In genomic region chr2:164312599-164312998, GRCm38 (mm10) we compare ENCODE assay signal across 24 mouse cellular contexts. TPM values are rescaled to one million over a fixed set of nuclear protein-coding genes. Genes with fewer than 3 reads are reported as not detected.
A peak's percentile ranks its signal among the peaks of the same experiment; 100 is the strongest.
DNase-seq lines count a peak whose midpoint lies in the region.
"Had no signal": no experiment of that assay in that cellular context is flagged by ENCODE, and none has a peak within 500 bp of the region (broad histone marks: within the 10 kb centered on the region; RNA-seq: fewer than 3 reads in every experiment).

No protein-coding gene starts in this region.

- intact Hi-C loops in left cerebral cortex, postnatal 4 days (cut with DNase I), result no loop called here

- peak; percentile 1 to 2 for DNase-seq in left cerebral cortex, adult 18-20 months (ENCODE audit: low spot score in 2 of 2)
- no peak for DNase-seq in left cerebral cortex, postnatal 4 days
- DNase-seq in right cerebral cortex, adult 2 months (ENCODE audit: low spot score in 2 of 2), result peak; percentile 9 to 13
- no peak for DNase-seq in right cerebral cortex, postnatal 10 days (ENCODE audit: low spot score in 2 of 2)
- DNase-seq in NIH3T3 (ENCODE audit: low read depth), result peak; percentile 14
- DNase-seq in telencephalon, adult 2 months (ENCODE audit: low read depth, low spot score), result peak; percentile 38
- no peak for DNase-seq in kidney, postnatal 36 days
- DNase-seq: adrenal gland, postnatal 10 days; adrenal gland, postnatal 36 days; cerebellum, adult 11 months; cerebellum, adult 2 months; cerebellum, adult 9-11 months; cerebellum, postnatal 25 days; embryo, embryonic 11 days; gastrocnemius, postnatal 10 days; heart, adult 11 months had no signal

RNA-seq across cellular contexts. Expression of gene Svs6, which starts 4.0 kb away (rescaled TPM):
- total RNA-seq in left cerebral cortex, adult 18-20 months (2021), result not detected
- not detected for total RNA-seq in left cerebral cortex, postnatal 4 days (2021)
- total RNA-seq: adrenal gland, adult 18-20 months; adrenal gland, postnatal 10 days; adrenal gland, postnatal 36 days; common myeloid progenitor, adult 5-6 weeks; ES-E14; gastrocnemius, adult 18-20 months; gastrocnemius, postnatal 10 days; gastrocnemius, postnatal 4 days; heart, adult 8-10 months; heart, postnatal 25 days; hematopoietic stem cell, adult 5-6 weeks had no signal

RNA-seq across cellular contexts. Expression of gene Svs5, which starts 19.9 kb away (rescaled TPM):
- not detected for total RNA-seq in left cerebral cortex, adult 18-20 months (2021)
- not detected for total RNA-seq in left cerebral cortex, postnatal 4 days (2021)
- total RNA-seq: common myeloid progenitor, adult 5-6 weeks; ES-E14; gastrocnemius, adult 18-20 months; gastrocnemius, postnatal 10 days; gastrocnemius, postnatal 4 days; heart, adult 8-10 months; heart, postnatal 25 days; hematopoietic stem cell, adult 5-6 weeks had no signal

RNA-seq across cellular contexts. Expression of gene Svs3a, which starts 23.5 kb away (rescaled TPM):
- total RNA-seq in left cerebral cortex, adult 18-20 months (2021), result not detected
- total RNA-seq in left cerebral cortex, postnatal 4 days (2021), result not detected
- total RNA-seq: adrenal gland, adult 18-20 months; adrenal gland, postnatal 10 days; adrenal gland, postnatal 36 days; common myeloid progenitor, adult 5-6 weeks; ES-E14; gastrocnemius, adult 18-20 months; gastrocnemius, postnatal 10 days; gastrocnemius, postnatal 4 days; heart, adult 8-10 months; heart, postnatal 25 days; hematopoietic stem cell, adult 5-6 weeks had no signal

RNA-seq across cellular contexts. Expression of gene Svs4, which starts 34.3 kb away (rescaled TPM):
- total RNA-seq in left cerebral cortex, adult 18-20 months (2021), result not detected
- not detected for total RNA-seq in left cerebral cortex, postnatal 4 days (2021)
- total RNA-seq: adrenal gland, adult 18-20 months; adrenal gland, postnatal 10 days; adrenal gland, postnatal 36 days; common myeloid progenitor, adult 5-6 weeks; ES-E14; gastrocnemius, adult 18-20 months; gastrocnemius, postnatal 10 days; gastrocnemius, postnatal 4 days; heart, adult 8-10 months; heart, postnatal 25 days; hematopoietic stem cell, adult 5-6 weeks had no signal

RNA-seq across cellular contexts. Expression of gene Svs3b, which starts 56.2 kb away (rescaled TPM):
- not detected for total RNA-seq in left cerebral cortex, adult 18-20 months (2021)
- total RNA-seq in left cerebral cortex, postnatal 4 days (2021), result not detected
- total RNA-seq: adrenal gland, adult 18-20 months; adrenal gland, postnatal 10 days; adrenal gland, postnatal 36 days; common myeloid progenitor, adult 5-6 weeks; ES-E14; gastrocnemius, adult 18-20 months; gastrocnemius, postnatal 10 days; gastrocnemius, postnatal 4 days; heart, adult 8-10 months; heart, postnatal 25 days; hematopoietic stem cell, adult 5-6 weeks had no signal

Comparison
In these comparisons a context has a peak if more than half of its experiments do, and no peak if none do; other contexts are left out.
1. DNase-seq: peak in left cerebral cortex, adult 18-20 months (2 of 2), right cerebral cortex, adult 2 months (2 of 2), NIH3T3 (single experiment) and telencephalon, adult 2 months (single experiment); none in left cerebral cortex, postnatal 4 days (single experiment), right cerebral cortex, postnatal 10 days (0 of 2) and kidney, postnatal 36 days (0 of 2).